Comparison of ENCODE assay signal across 18 mouse cellular contexts in genomic region chr5:135579331-135579751, GRCm38 (mm10). TPM values are rescaled to one million over a fixed set of nuclear protein-coding genes. Genes with fewer than 3 reads are reported as not detected.
DNase-seq lines count a peak whose midpoint lies in the region.
"Had no signal": no experiment of that assay in that cellular context is flagged by ENCODE, and none has a peak within 500 bp of the region (broad histone marks: within the 10 kb centered on the region; RNA-seq: fewer than 3 reads in every experiment).

No protein-coding gene starts in this region.

- intact Hi-C loops in heart, postnatal 14 days (cut with DNase I) = no loop called here
- intact Hi-C loops in left cerebral cortex, postnatal 25 days (cut with DNase I) = no loop called here

- no peaks in the 10 kb centered on the region for H3K36me3 ChIP-seq in heart, embryonic 10.5 days
- H3K36me3 ChIP-seq: embryonic facial prominence, embryonic 13.5 days; neural tube, embryonic 12.5 days had no signal

- peak; percentile 54 for DNase-seq in heart, embryonic 10.5 days (ENCODE audit: low spot score)
- DNase-seq in heart, postnatal 14 days = no peak
- peak; percentile 22 for DNase-seq in NIH3T3 (ENCODE audit: low read depth)
- peak; percentile 53 to 56 for DNase-seq in frontal cortex, postnatal 36 days (ENCODE audit: low spot score in 2 of 2)
- peak; percentile 27 to 82 for DNase-seq in left cerebral cortex, postnatal 25 days (ENCODE audit: low spot score in 2 of 2)
- no peak for DNase-seq in lung, postnatal 10 days
- no peak for DNase-seq in embryo, embryonic 10 days (ENCODE audit: low spot score)
- no peak for DNase-seq in thymus, postnatal 25 days
- DNase-seq: adrenal gland, postnatal 14 days; kidney, postnatal 25 days had no signal

- WGBS in heart, embryonic 10.5 days = 82% methylated on average over 10 of the region's 10 CpGs

- H3K9me3 ChIP-seq in heart, embryonic 10.5 days = no peaks in the 10 kb centered on the region
- H3K9me3 ChIP-seq: embryonic facial prominence, embryonic 13.5 days; neural tube, embryonic 12.5 days had no signal

- no peak overlapping the region for H3K4me3 ChIP-seq in heart, embryonic 10.5 days
- H3K4me3 ChIP-seq: embryonic facial prominence, embryonic 13.5 days; neural tube, embryonic 12.5 days had no signal

- no peaks in the 10 kb centered on the region for H3K27me3 ChIP-seq in heart, embryonic 10.5 days (ENCODE audit: insufficient read depth, poor library complexity, severe bottlenecking)
- H3K27me3 ChIP-seq: embryonic facial prominence, embryonic 13.5 days; neural tube, embryonic 12.5 days had no signal

- no peak overlapping the region for H3K27ac ChIP-seq in heart, embryonic 10.5 days
- H3K27ac ChIP-seq: embryonic facial prominence, embryonic 13.5 days; liver, embryonic 14.5 days; neural tube, embryonic 12.5 days had no signal

- no peaks in the 10 kb centered on the region for H3K4me1 ChIP-seq in heart, embryonic 10.5 days
- H3K4me1 ChIP-seq: embryonic facial prominence, embryonic 13.5 days; neural tube, embryonic 12.5 days had no signal

RNA-seq across cellular contexts. Expression of gene Ccl24, which starts 6.5 kb away (rescaled TPM):
- 0.23 TPM in 1 of 2 replicates, not detected in the other for polyA plus RNA-seq in heart, embryonic 10.5 days (2016; fragmentation: Nextera tagmentation; extraction: Ambion mirVana)
- total RNA-seq in heart, postnatal 14 days (2021) = 1 to 10 TPM; 1.6 to 2.2 TPM
- total RNA-seq in left cerebral cortex, postnatal 25 days (2021) = under 1 TPM; 0.46 to 0.50 TPM
- polyA plus RNA-seq: C2C12; inflammation-experienced regulatory T-cells, adult 6 months had no signal

RNA-seq across cellular contexts. Expression of gene Ccl26, which starts 16.0 kb away (rescaled TPM):
- polyA plus RNA-seq in heart, embryonic 10.5 days (2016; fragmentation: Nextera tagmentation; extraction: Ambion mirVana) = not detected in 2 replicates
- total RNA-seq in heart, postnatal 14 days (2021) = not detected
- not detected for total RNA-seq in left cerebral cortex, postnatal 25 days (2021)
- total RNA-seq: adrenal gland, postnatal 14 days; megakaryocyte, adult 5-6 weeks had no signal
- polyA plus RNA-seq: C2C12; embryonic facial prominence, embryonic 13.5 days; heart, embryonic 11.5 days; inflammation-experienced regulatory T-cells, adult 6 months; liver, embryonic 14.5 days; neural tube, embryonic 12.5 days; testis, adult 2 months had no signal

RNA-seq across cellular contexts. Expression of gene Hip1, which starts 34.4 kb away (rescaled TPM):
- 41.7 and 45.7 TPM in 2 replicates for polyA plus RNA-seq in heart, embryonic 10.5 days (2016; fragmentation: Nextera tagmentation; extraction: Ambion mirVana)
- 10 to 100 TPM; 45.6 to 45.9 TPM for total RNA-seq in heart, postnatal 14 days (2021)
- total RNA-seq in left cerebral cortex, postnatal 25 days (2021) = 10 to 100 TPM; 44.3 to 59.7 TPM

RNA-seq across cellular contexts. Expression of gene Rhbdd2, which starts 53.1 kb away (rescaled TPM):
- 42.9 and 48.7 TPM in 2 replicates for polyA plus RNA-seq in heart, embryonic 10.5 days (2016; fragmentation: Nextera tagmentation; extraction: Ambion mirVana)
- 10 to 100 TPM; 13.8 to 16.9 TPM for total RNA-seq in heart, postnatal 14 days (2021)
- 10 to 100 TPM; 83.8 to 86.5 TPM for total RNA-seq in left cerebral cortex, postnatal 25 days (2021)

Comparison
In these comparisons a context has a peak if more than half of its experiments do, and no peak if none do; other contexts are left out.
1. DNase-seq: peak in heart, embryonic 10.5 days (single experiment), NIH3T3 (single experiment), frontal cortex, postnatal 36 days (2 of 2) and left cerebral cortex, postnatal 25 days (2 of 2); none in heart, postnatal 14 days (0 of 2), lung, postnatal 10 days (single experiment), embryo, embryonic 10 days (single experiment) and thymus, postnatal 25 days (single experiment).